Mouse (Mus musculus) stomach, postnatal 0 days (tissue): Measurements from ENCODE around the gene Zmat5. TPM values are rescaled to one million over a fixed set of nuclear protein-coding genes. Genes with fewer than 3 reads are reported as not detected.

Experiments used
- ATAC-seq: fragments of 200-750 bp; cut with Nextera tagmentation; 2 replicates; pipeline ENCODE4 v1.8.0; 2017; ENCODE audit not compliant: low FRiP score, low TSS enrichment
- DNase-seq: peaks from one replicate; pipeline ENCODE4 v3.0.0-alpha.2; 2016; ENCODE audit warnings: low spot score
- H3K27ac ChIP-seq: fragments of 300-500 bp; sonication (generic); replicated peaks from 2 replicates; pipeline ENCODE4 v1.5.1; 2014; ENCODE audit warnings: mild to moderate bottlenecking, control low read depth
- H3K27me3 ChIP-seq: fragments of 300-500 bp; sonication (generic); 2 replicates; pipeline ENCODE4 v1.6.1; 2014; ENCODE audit warnings: low read length; ENCODE audit not compliant: control insufficient read depth, insufficient read depth
- H3K36me3 ChIP-seq: fragments of 300-500 bp; sonication (generic); 2 replicates; pipeline ENCODE4 v1.6.1; 2014; ENCODE audit warnings: low read length, mixed read lengths; ENCODE audit not compliant: control insufficient read depth, insufficient read depth
- H3K4me1 ChIP-seq: fragments of 300-500 bp; sonication (generic); replicated peaks from 2 replicates; pipeline ENCODE4 v1.6.1; 2014; ENCODE audit warnings: antibody characterized with exemption; ENCODE audit not compliant: control insufficient read depth, insufficient read depth
- H3K4me2 ChIP-seq: fragments of 300-500 bp; sonication (generic); replicated peaks from 2 replicates; pipeline ENCODE4 v1.6.1; 2014; ENCODE audit warnings: low read depth, mild to moderate bottlenecking, control low read depth, moderate library complexity
- H3K4me3 ChIP-seq: fragments of 300-500 bp; sonication (generic); 2 replicates; pipeline ENCODE4 v1.5.1; 2014; ENCODE audit warnings: low read depth, low read length, control low read depth
- H3K9ac ChIP-seq: fragments of 300-500 bp; sonication (generic); 2 replicates; pipeline ENCODE4 v1.6.1; 2014; ENCODE audit warnings: mild to moderate bottlenecking, low read length, control low read depth, mixed read lengths
- H3K9me3 ChIP-seq: fragments of 300-500 bp; sonication (generic); 2 replicates; pipeline ENCODE4 v1.6.1; 2016; ENCODE audit warnings: low read length; ENCODE audit not compliant: control insufficient read depth
- CTCF ChIP-seq: IDR thresholded peaks from 2 replicates; pipeline ENCODE4 v1.5.1; 2016; ENCODE audit warnings: antibody characterized with exemption, low read depth, mild to moderate bottlenecking, moderate library complexity
- EP300 ChIP-seq: optimal IDR thresholded peaks from 2 replicates; pipeline ENCODE3; 2016; ENCODE audit warnings: antibody characterized with exemption
- WGBS: fragments of 180-500 bp; shearing (Covaris S2); extraction: QIAGEN DNeasy Blood & Tissue Kit; methylation state at CpG from one replicate; pipeline ENCODE4 v1.1.7; 2014; 5-methylcytosine and 5-hydroxymethylcytosine counted together
- polyA plus RNA-seq: library from polyadenylated mRNA; unstranded; fragments of >200 nt; fragmentation: Nextera tagmentation; extraction: Ambion mirVana; gene quantifications from 2 replicates; pipeline ENCODE4 v1.2.1, GENCODE M21; 2015

The Zmat5 gene
- polyA plus RNA-seq, 1 experiment from 2014 or later = 57.4 TPM

GRCm38 (mm10) chr11:4662496-4662878 lies 42.0 kb upstream of the Zmat5 start:
- 90% methylated on average over 11 of the region's 11 CpGs for WGBS

GRCm38 (mm10) chr11:4671736-4672135 lies 32.7 kb upstream of the Zmat5 start:
- 0 out of 2 replicates have a peak, but pooled peaks cover 3% of the 10 kb centered on the region for H3K36me3 ChIP-seq
- 0 out of 2 replicates have a peak overlapping the region, but pooled peaks have one; percentile 30 for H3K27ac ChIP-seq
- no peak overlapping the region for H3K9ac ChIP-seq
- no peaks in the 10 kb centered on the region for H3K9me3 ChIP-seq
- ATAC-seq (no peak), DNase-seq (no peak)
- H3K4me2 ChIP-seq = no peak overlapping the region
- H3K27me3 ChIP-seq = no peaks in the 10 kb centered on the region
- no peak overlapping the region for H3K4me3 ChIP-seq
- 81% methylated on average over 4 of the region's 4 CpGs for WGBS
- TF ChIP-seq CTCF (no peak), EP300 (no peak)
- no peaks in the 10 kb centered on the region for H3K4me1 ChIP-seq

More at GRCm38 (mm10) chr11:4662496-4662878, 42.0 kb upstream of the Zmat5 start:
- ATAC-seq = no peak
- H3K9me3 ChIP-seq = no peaks in the 10 kb centered on the region
- no peak for DNase-seq
- no peaks in the 10 kb centered on the region for H3K4me1 ChIP-seq
- no peak overlapping the region for H3K27ac ChIP-seq
- no peak for TF ChIP-seq EP300
- no peak for TF ChIP-seq CTCF
- H3K4me2 ChIP-seq = no peak overlapping the region
- no peaks in the 10 kb centered on the region for H3K27me3 ChIP-seq
- peaks cover 3% of the 10 kb centered on the region; the same call in 1 of the 2 replicates for H3K36me3 ChIP-seq
- no peak overlapping the region for H3K4me3 ChIP-seq
- H3K9ac ChIP-seq = no peak overlapping the region

GRCm38 (mm10) chr11:4674593-4674992 lies 29.9 kb upstream of the Zmat5 start:
- 0 out of 2 replicates have a peak, but pooled peaks cover 3% of the 10 kb centered on the region for H3K36me3 ChIP-seq
- 79% methylated on average over 1 of the region's 1 CpGs for WGBS
- peak; percentile 30; the same call in 1 of the 2 replicates for ATAC-seq
- no peaks in the 10 kb centered on the region for H3K27me3 ChIP-seq
- no peaks in the 10 kb centered on the region for H3K9me3 ChIP-seq
- H3K4me1 ChIP-seq = no peaks in the 10 kb centered on the region
- DNase-seq = peak; percentile 33
- no peak overlapping the region for H3K9ac ChIP-seq
- peak overlapping the region; percentile 81 for H3K27ac ChIP-seq
- no peak overlapping the region for H3K4me3 ChIP-seq
- no peak overlapping the region for H3K4me2 ChIP-seq
- TF ChIP-seq EP300 (no peak), CTCF (no peak)

GRCm38 (mm10) chr11:4675126-4675562 lies 29.3 kb upstream of the Zmat5 start:
- 48% methylated on average over 6 of the region's 6 CpGs for WGBS
- H3K4me2 ChIP-seq = no peak overlapping the region
- H3K27ac ChIP-seq = peak overlapping the region; percentile 81
- no peaks in the 10 kb centered on the region for H3K27me3 ChIP-seq
- H3K4me1 ChIP-seq = no peaks in the 10 kb centered on the region
- TF ChIP-seq EP300 = no peak
- TF ChIP-seq CTCF = no peak
- H3K9ac ChIP-seq = no peak overlapping the region
- DNase-seq = peak; percentile 76
- no peak overlapping the region for H3K4me3 ChIP-seq
- H3K36me3 ChIP-seq = 0 out of 2 replicates have a peak, but pooled peaks cover 3% of the 10 kb centered on the region
- no peaks in the 10 kb centered on the region for H3K9me3 ChIP-seq
- peak; percentile 90 for ATAC-seq

GRCm38 (mm10) chr11:4675693-4676092 lies 28.8 kb upstream of the Zmat5 start:
- H3K27ac ChIP-seq = peak overlapping the region; percentile 81; the same call in 1 of the 2 replicates
- H3K4me2 ChIP-seq = no peak overlapping the region
- H3K36me3 ChIP-seq = 0 out of 2 replicates have a peak, but pooled peaks cover 3% of the 10 kb centered on the region
- H3K27me3 ChIP-seq = no peaks in the 10 kb centered on the region
- no peak for DNase-seq
- no peak overlapping the region for H3K9ac ChIP-seq
- WGBS = 80% methylated on average over 6 of the region's 6 CpGs
- no peak for ATAC-seq
- H3K4me1 ChIP-seq = no peaks in the 10 kb centered on the region
- no peaks in the 10 kb centered on the region for H3K9me3 ChIP-seq
- no peak overlapping the region for H3K4me3 ChIP-seq
- no peak for TF ChIP-seq EP300

GRCm38 (mm10) chr11:4677250-4677872 lies 27.1 kb upstream of the Zmat5 start:
- DNase-seq = no peak
- 0 out of 2 replicates have a peak, but pooled peaks cover 3% of the 10 kb centered on the region for H3K36me3 ChIP-seq
- WGBS = 70% methylated on average over 7 of the region's 7 CpGs

More at GRCm38 (mm10) chr11:4677250-4677872, 27.1 kb upstream of the Zmat5 start:
- no peaks in the 10 kb centered on the region for H3K9me3 ChIP-seq
- TF ChIP-seq EP300 = no peak
- no peak for TF ChIP-seq CTCF
- no peak overlapping the region for H3K9ac ChIP-seq
- no peaks in the 10 kb centered on the region for H3K27me3 ChIP-seq
- H3K4me3 ChIP-seq = no peak overlapping the region
- H3K4me2 ChIP-seq = no peak overlapping the region
- H3K27ac ChIP-seq = 0 out of 2 replicates have a peak overlapping the region, but pooled peaks have one; percentile 4
- no peaks in the 10 kb centered on the region for H3K4me1 ChIP-seq
- no peak for ATAC-seq
